Mouse (Mus musculus) liver, embryonic 13.5 days (tissue): ENCODE results near the gene Klhl2. TPM values are rescaled to one million over a fixed set of nuclear protein-coding genes. Genes with fewer than 3 reads are reported as not detected.

Source experiments
- ATAC-seq: fragments of 200-750 bp; cut with Nextera tagmentation; 2 replicates; pipeline ENCODE4 v1.8.0; 2017; ENCODE audit warnings: low read depth, mild to moderate bottlenecking, moderate number of reproducible peaks, moderate library complexity
- DNase-seq: peaks from one replicate; pipeline ENCODE4 v3.0.0; 2022
- H3K27ac ChIP-seq: fragments of 300-500 bp; sonication (generic); 2 replicates; pipeline ENCODE4 v1.5.1; 2015; ENCODE audit warnings: moderate library complexity, mild to moderate bottlenecking, inconsistent platforms
- H3K27me3 ChIP-seq: fragments of 300-500 bp; sonication (generic); 2 replicates; pipeline ENCODE4 v1.6.1; 2015; ENCODE audit warnings: mild to moderate bottlenecking, inconsistent platforms
- H3K36me3 ChIP-seq: fragments of 300-500 bp; sonication (generic); 2 replicates; pipeline ENCODE4 v1.6.1; 2015; ENCODE audit warnings: mild to moderate bottlenecking, inconsistent platforms
- H3K4me1 ChIP-seq: fragments of 300-500 bp; sonication (generic); replicated peaks from 2 replicates; pipeline ENCODE4 v1.6.1; 2015; ENCODE audit warnings: inconsistent platforms
- H3K4me2 ChIP-seq: fragments of 300-500 bp; sonication (generic); 2 replicates; pipeline ENCODE4 v1.6.1; 2015; ENCODE audit warnings: inconsistent platforms, mild to moderate bottlenecking, moderate library complexity
- H3K4me3 ChIP-seq: fragments of 300-500 bp; sonication (generic); replicated peaks from 2 replicates; pipeline ENCODE4 v1.5.1; 2015; ENCODE audit warnings: mild to moderate bottlenecking, inconsistent platforms
- H3K9ac ChIP-seq: fragments of 300-500 bp; sonication (generic); 2 replicates; pipeline ENCODE4 v1.6.1; 2015; ENCODE audit warnings: mild to moderate bottlenecking, inconsistent platforms
- H3K9me3 ChIP-seq: fragments of 300-500 bp; sonication (generic); replicated peaks from 2 replicates; pipeline ENCODE4 v1.6.1; 2016; ENCODE audit warnings: inconsistent platforms
- WGBS: fragments of 180-500 bp; shearing (Covaris S2); methylation state at CpG from one replicate; pipeline ENCODE4 v1.1.7; 2015; ENCODE audit not compliant: insufficient replicate concordance; 5-methylcytosine and 5-hydroxymethylcytosine counted together
- polyA plus RNA-seq: library from polyadenylated mRNA; unstranded; fragments of >200 nt; fragmentation: Nextera tagmentation; extraction: Ambion mirVana; gene quantifications from 2 replicates; pipeline ENCODE4 v1.2.1, GENCODE M21; 2015

Klhl2 gene
- polyA plus RNA-seq, 1 experiment from 2014 or later: 4.0 TPM

DNA sequence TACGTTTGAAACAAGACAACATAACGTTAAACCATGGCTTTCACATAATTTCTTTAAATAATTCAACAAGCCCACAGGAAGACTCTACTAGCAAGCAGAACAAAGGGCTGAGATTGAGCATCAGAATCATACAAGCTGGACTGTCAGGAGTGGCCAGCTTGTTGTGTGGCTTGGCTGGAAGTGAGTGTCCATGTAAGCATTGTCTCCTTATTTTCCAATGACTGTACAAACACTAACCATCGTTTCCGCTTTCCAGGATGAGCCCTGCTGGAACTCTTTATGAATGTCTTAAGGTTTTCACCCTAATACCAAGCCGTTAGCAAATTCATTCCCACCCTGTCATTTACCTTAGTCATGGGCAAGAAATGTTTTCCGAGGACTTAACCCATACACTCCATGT is 159.0 kb downstream of the Klhl2 start:
- Histone ChIP-seq H3K9ac (no peak overlapping the region), H3K4me3 (no peak overlapping the region), H3K27ac (no peak overlapping the region), H3K9me3 (no peaks in the 10 kb centered on the region), H3K27me3 (peaks cover 33% of the 10 kb centered on the region), H3K4me1 (no peaks in the 10 kb centered on the region), H3K36me3 (no peaks in the 10 kb centered on the region), H3K4me2 (no peak overlapping the region)
- DNase-seq (no peak), ATAC-seq (no peak)
- WGBS: 69% methylated on average over 6 of the region's 6 CpGs

DNA sequence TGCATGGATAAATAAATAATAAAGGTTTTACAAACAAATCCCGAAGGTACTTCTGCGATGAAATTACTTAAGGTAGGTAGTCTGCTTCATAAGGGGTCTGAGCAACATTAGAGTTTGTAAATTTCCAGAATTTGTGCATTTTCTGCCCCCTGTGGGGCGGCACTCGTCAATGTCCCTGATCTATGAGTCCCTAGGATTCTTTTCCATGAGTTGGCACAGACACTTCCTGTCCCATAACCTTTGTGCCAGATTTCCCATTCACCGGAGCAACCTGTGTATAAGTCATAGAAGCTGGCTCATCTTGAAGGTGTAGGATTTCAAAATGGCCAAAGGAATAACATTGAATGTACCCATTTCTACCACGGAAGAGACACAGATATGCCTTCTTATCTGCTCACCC is 159.5 kb downstream of the Klhl2 start:
- Histone ChIP-seq H3K4me3 (no peak overlapping the region), H3K9me3 (no peaks in the 10 kb centered on the region), H3K36me3 (no peaks in the 10 kb centered on the region), H3K27me3 (peaks cover 33% of the 10 kb centered on the region), H3K4me1 (no peaks in the 10 kb centered on the region), H3K4me2 (no peak overlapping the region), H3K9ac (no peak overlapping the region), H3K27ac (no peak overlapping the region)
- 65% methylated on average over 6 of the region's 6 CpGs for WGBS
- ATAC-seq (no peak), DNase-seq (no peak)

Other genes starting within 250 kb of the Klhl2 start
- 4.9 and 5.0 TPM in 2 replicates for gene Cpe, start 157.0 kb downstream of the Klhl2 start, polyA plus RNA-seq
- gene Msmo1, start 116.2 kb downstream of the Klhl2 start, polyA plus RNA-seq: 114 and 138 TPM in 2 replicates
- gene Tmem192, start 97.2 kb upstream of the Klhl2 start, polyA plus RNA-seq: 16.7 and 17.6 TPM in 2 replicates
- gene Trim75, start 137.8 kb upstream of the Klhl2 start, polyA plus RNA-seq: not detected in 2 replicates
- not detected in 2 replicates for gene Trim61, start 168.5 kb upstream of the Klhl2 start, polyA plus RNA-seq
- not detected in 2 replicates for gene Trim60, start 168.6 kb upstream of the Klhl2 start, polyA plus RNA-seq
- gene Apela, start 187.3 kb upstream of the Klhl2 start, polyA plus RNA-seq: 0.45 and 0.48 TPM in 2 replicates
- not detected in 2 replicates for gene Gm10663, start 225.0 kb upstream of the Klhl2 start, polyA plus RNA-seq